Mouse (Mus musculus) cerebellum, adult 8-10 months (tissue): ENCODE measurements around the gene Lyg2.
A peak's percentile ranks its signal among the peaks of the same experiment; 100 is the strongest.

Experiments
- DNase-seq: peaks from one replicate; pipeline ENCODE4 v3.0.0; 2022

The Lyg2 gene

GRCm38 (mm10) chr1:37877736-37878460 lies 38.4 kb downstream of the Lyg2 start:
- no peak for DNase-seq

GRCm38 (mm10) chr1:37873157-37873556 lies 43.1 kb downstream of the Lyg2 start:
- DNase-seq = no peak

GRCm38 (mm10) chr1:37872131-37873067 lies 43.9 kb downstream of the Lyg2 start:
- peak; percentile 70 for DNase-seq

GRCm38 (mm10) chr1:37871704-37872103 lies 44.6 kb downstream of the Lyg2 start, which contains the start of gene Lipt1:
Lipt1 (plus strand) TSS chr1:37871738.
- DNase-seq = no peak

GRCm38 (mm10) chr1:37869362-37869761 lies 46.9 kb downstream of the Lyg2 start:
- no peak for DNase-seq

- no peak for DNase-seq
Measured at GRCm38 (mm10) chr1:37868640-37869039, 47.7 kb downstream of the Lyg2 start.

- DNase-seq = no peak
Measured at GRCm38 (mm10) chr1:37867684-37868322, 48.5 kb downstream of the Lyg2 start.

GRCm38 (mm10) chr1:37867056-37867455 lies 49.2 kb downstream of the Lyg2 start:
- peak; percentile 44 for DNase-seq

- no peak for DNase-seq
Measured at GRCm38 (mm10) chr1:37866286-37866685, 50.0 kb downstream of the Lyg2 start, which contains the start of gene Tsga10. Tsga10 (minus strand) TSS chr1:37866429.

- no peak for DNase-seq
Measured at GRCm38 (mm10) chr1:37865401-37866215, 50.7 kb downstream of the Lyg2 start.

- DNase-seq = peak; percentile 99
Measured at GRCm38 (mm10) chr1:37864511-37865400, 51.5 kb downstream of the Lyg2 start.
